Mouse (Mus musculus) kidney, adult 2 months (tissue): ENCODE measurements around the gene Atp2b2.

Experiments used
- CTCF ChIP-seq: fragments of 200-500 bp; conservative IDR thresholded peaks from 2 replicates; pipeline ENCODE4 v1.5.1; 2011; ENCODE audit warnings: low read depth, mild to moderate bottlenecking, control low read depth, low read length, moderate library complexity, mixed read lengths; ENCODE audit not compliant: insufficient read depth, insufficient read length
- POLR2A ChIP-seq: fragments of 200-500 bp; IDR thresholded peaks from one replicate; pipeline ENCODE4 v1.6.1; 2011; ENCODE audit warnings: low read depth, low read length, control low read depth

- TF ChIP-seq POLR2A: no peak
- TF ChIP-seq CTCF: no peak
Observed at GRCm38 (mm10) chr6:114035704-114036103, 6.7 kb downstream of the Atp2b2 start.
